Mouse (Mus musculus) MEL (cell line): ENCODE measurements around the gene Hibch. TPM values are rescaled to one million over a fixed set of nuclear protein-coding genes. Genes with fewer than 3 reads are reported as not detected.

Source experiments
- DNase-seq: peaks from one replicate; pipeline ENCODE4 v3.0.0; 2011; ENCODE audit warnings: low read depth, low spot score
- H3K27ac ChIP-seq: 2 replicates; pipeline ENCODE4 v1.5.1; 2012; ENCODE audit warnings: low read depth, mild to moderate bottlenecking, control low read depth, low read length, moderate library complexity; ENCODE audit not compliant: control insufficient read depth
- H3K27me3 ChIP-seq, 2 experiments: fragments of 150-350 bp in 1 of 2; sonication (generic) in 1 of 2; 2 replicates each; pipeline ENCODE4 v1.6.1; 2012; ENCODE audit warnings: low read length in 2 of 2, mild to moderate bottlenecking in 2 of 2, improper control_type of control experiment in 1 of 2, moderate library complexity in 1 of 2; ENCODE audit not compliant: insufficient read depth in 2 of 2, control insufficient read depth in 1 of 2
- H3K36me3 ChIP-seq, 2 experiments: 2 replicates each; pipeline ENCODE4 v1.6.1; 2012 to 2014; ENCODE audit warnings: low read length in 2 of 2, improper control_type of control experiment in 1 of 2, inconsistent platforms in 1 of 2, mild to moderate bottlenecking in 1 of 2; ENCODE audit not compliant: insufficient read depth in 2 of 2, control insufficient read depth in 1 of 2
- H3K4me1 ChIP-seq, 2 experiments: fragments of 150-350 bp in 1 of 2; sonication (generic) in 1 of 2; 2 replicates each; pipeline ENCODE4 v1.6.1; 2012; ENCODE audit warnings: low read length in 2 of 2, improper control_type of control experiment in 1 of 2, mild to moderate bottlenecking in 1 of 2; ENCODE audit not compliant: insufficient read depth in 2 of 2, control insufficient read depth in 1 of 2
- H3K4me3 ChIP-seq, 2 experiments: fragments of 150-350 bp in 1 of 2; sonication (generic) in 1 of 2; 2 replicates each; pipeline ENCODE4 v1.5.1; 2012; ENCODE audit warnings: low read depth in 2 of 2, low read length in 2 of 2, mild to moderate bottlenecking in 2 of 2, moderate library complexity in 2 of 2, control low read depth in 1 of 2, improper control_type of control experiment in 1 of 2; ENCODE audit not compliant: control insufficient read depth in 1 of 2, insufficient read depth in 1 of 2
- H3K79me2 ChIP-seq: 2 replicates; pipeline ENCODE4 v1.6.1; 2012; ENCODE audit warnings: mild to moderate bottlenecking, low read length, moderate library complexity; ENCODE audit not compliant: control insufficient read depth, poor library complexity, insufficient read depth
- H3K9ac ChIP-seq: 2 replicates; pipeline ENCODE4 v1.6.1; 2012; ENCODE audit warnings: low read depth, mild to moderate bottlenecking, control low read depth, low read length, moderate library complexity; ENCODE audit not compliant: control insufficient read depth, poor library complexity, severe bottlenecking
- H3K9me3 ChIP-seq: fragments of 150-350 bp; sonication (generic); replicated peaks from 2 replicates; pipeline ENCODE4 v1.6.1; 2012; ENCODE audit warnings: mild to moderate bottlenecking, low read length, improper control_type of control experiment, moderate library complexity; ENCODE audit not compliant: insufficient read depth
- BHLHE40 ChIP-seq: IDR thresholded peaks from 2 replicates; pipeline ENCODE4 v1.6.1; 2012; ENCODE audit warnings: low read depth, mild to moderate bottlenecking, inconsistent platforms, low read length, improper control_type of control experiment, borderline replicate concordance
- CHD1 ChIP-seq: IDR thresholded peaks from 2 replicates; pipeline ENCODE4 v1.6.1; 2012; ENCODE audit warnings: low read depth, mild to moderate bottlenecking, inconsistent platforms, low read length, improper control_type of control experiment
- E2F4 ChIP-seq: IDR thresholded peaks from 2 replicates; pipeline ENCODE4 v1.6.1; 2011; ENCODE audit warnings: low read depth, low read length, improper control_type of control experiment, borderline replicate concordance
- ELF1 ChIP-seq: IDR thresholded peaks from 2 replicates; pipeline ENCODE4 v1.6.1; 2014; ENCODE audit warnings: low read depth, mild to moderate bottlenecking, inconsistent platforms, low read length, improper control_type of control experiment, moderate library complexity
- EP300 ChIP-seq, 2 experiments: IDR thresholded peaks; 2 replicates each; pipeline ENCODE4 v1.6.1; 2011; ENCODE audit warnings: improper control_type of control experiment in 2 of 2, low read length in 2 of 2, low read depth in 1 of 2, mild to moderate bottlenecking in 1 of 2
- GABPA ChIP-seq: IDR thresholded peaks from 2 replicates; pipeline ENCODE4 v1.6.1; 2012; ENCODE audit warnings: low read depth, mild to moderate bottlenecking, inconsistent platforms, low read length, improper control_type of control experiment, moderate library complexity
- GATA1 ChIP-seq: IDR thresholded peaks from 2 replicates; pipeline ENCODE4 v1.6.1; 2011; ENCODE audit warnings: low read depth, low read length, improper control_type of control experiment
- HCFC1 ChIP-seq: IDR thresholded peaks from 2 replicates; pipeline ENCODE4 v1.6.1; 2012; ENCODE audit warnings: low read depth, mild to moderate bottlenecking, inconsistent platforms, low read length, improper control_type of control experiment, moderate library complexity
- JUND ChIP-seq: IDR thresholded peaks from 2 replicates; pipeline ENCODE4 v1.6.1; 2011; ENCODE audit warnings: low read depth, mild to moderate bottlenecking, improper control_type of control experiment, low read length
- KAT2A ChIP-seq: conservative IDR thresholded peaks from 2 replicates; pipeline ENCODE4 v1.6.1; 2012; ENCODE audit warnings: low read depth, low read length, improper control_type of control experiment, inconsistent platforms
- MAFK ChIP-seq: IDR thresholded peaks from 2 replicates; pipeline ENCODE4 v1.6.1; 2011; ENCODE audit warnings: low read depth, mild to moderate bottlenecking, low read length, improper control_type of control experiment, borderline replicate concordance
- MAZ ChIP-seq: IDR thresholded peaks from 2 replicates; pipeline ENCODE4 v1.6.1; 2012; ENCODE audit warnings: low read depth, mild to moderate bottlenecking, inconsistent platforms, low read length, improper control_type of control experiment
- MEF2A ChIP-seq: IDR thresholded peaks from 2 replicates; pipeline ENCODE4 v1.6.1; 2014; ENCODE audit warnings: low read depth, mild to moderate bottlenecking, inconsistent platforms, low read length, improper control_type of control experiment; ENCODE audit not compliant: poor library complexity, insufficient replicate concordance, severe bottlenecking; ENCODE audit errors: extremely low read depth
- MXI1 ChIP-seq: IDR thresholded peaks from 2 replicates; pipeline ENCODE4 v1.6.1; 2011; ENCODE audit warnings: mild to moderate bottlenecking, low read depth, low read length, improper control_type of control experiment
- MYB ChIP-seq: IDR thresholded peaks from 2 replicates; pipeline ENCODE4 v1.6.1; 2011; ENCODE audit warnings: mild to moderate bottlenecking, low read depth, low read length, improper control_type of control experiment
- MYC ChIP-seq: IDR thresholded peaks from 2 replicates; pipeline ENCODE4 v1.6.1; 2011; ENCODE audit warnings: low read depth, mild to moderate bottlenecking, low read length, improper control_type of control experiment, moderate library complexity
- NELFE ChIP-seq: IDR thresholded peaks from 2 replicates; pipeline ENCODE4 v1.6.1; 2011; ENCODE audit warnings: low read depth, low read length, improper control_type of control experiment
- NRF1 ChIP-seq: IDR thresholded peaks from 2 replicates; pipeline ENCODE4 v1.6.1; 2014; ENCODE audit warnings: low read depth, mild to moderate bottlenecking, inconsistent platforms, low read length, improper control_type of control experiment, moderate library complexity; ENCODE audit not compliant: poor library complexity, insufficient read depth, severe bottlenecking
- POLR2A ChIP-seq, 2 experiments: IDR thresholded peaks; 2 replicates each; pipeline ENCODE4 v1.6.1; 2011 to 2012; ENCODE audit warnings: low read length in 2 of 2, mild to moderate bottlenecking in 2 of 2, control low read depth in 1 of 2, improper control_type of control experiment in 1 of 2, low read depth in 1 of 2, moderate library complexity in 1 of 2; ENCODE audit not compliant: control insufficient read depth in 1 of 2, insufficient read depth in 1 of 2, poor library complexity in 1 of 2
- POLR2AphosphoS2 ChIP-seq: IDR thresholded peaks from 2 replicates; pipeline ENCODE4 v1.6.1; 2011; ENCODE audit warnings: low read length, improper control_type of control experiment
- POLR2AphosphoS5 ChIP-seq: IDR thresholded peaks from 2 replicates; pipeline ENCODE4 v1.6.1; 2012; ENCODE audit warnings: low read depth, borderline replicate concordance, mild to moderate bottlenecking, inconsistent platforms, low read length, moderate library complexity, mixed read lengths
- RAD21 ChIP-seq: IDR thresholded peaks from 2 replicates; pipeline ENCODE4 v1.6.1; 2011; ENCODE audit warnings: mild to moderate bottlenecking, low read depth, low read length, improper control_type of control experiment
- RCOR1 ChIP-seq: IDR thresholded peaks from 2 replicates; pipeline ENCODE4 v1.6.1; 2012; ENCODE audit warnings: low read depth, mild to moderate bottlenecking, inconsistent platforms, low read length, improper control_type of control experiment
- SMC3 ChIP-seq: IDR thresholded peaks from 2 replicates; pipeline ENCODE4 v1.6.1; 2011; ENCODE audit warnings: low read depth, low read length, improper control_type of control experiment
- TAL1 ChIP-seq: IDR thresholded peaks from 2 replicates; pipeline ENCODE4 v1.6.1; 2012; ENCODE audit warnings: mild to moderate bottlenecking, inconsistent platforms, low read length, moderate library complexity, mixed read lengths
- TBP ChIP-seq: IDR thresholded peaks from 2 replicates; pipeline ENCODE4 v1.8.0; 2011; ENCODE audit warnings: low read depth, low read length, improper control_type of control experiment
- TCF12 ChIP-seq: IDR thresholded peaks from 2 replicates; pipeline ENCODE4 v1.6.1; 2014; ENCODE audit warnings: low read depth, mild to moderate bottlenecking, inconsistent platforms, low read length, improper control_type of control experiment, moderate library complexity
- USF1 ChIP-seq: IDR thresholded peaks from 2 replicates; pipeline ENCODE4 v1.6.1; 2014; ENCODE audit warnings: low read depth, mild to moderate bottlenecking, inconsistent platforms, low read length, improper control_type of control experiment, moderate library complexity
- USF2 ChIP-seq, 2 experiments: IDR thresholded peaks; 2 replicates each; pipeline ENCODE4 v1.6.1; 2011 to 2012; ENCODE audit warnings: improper control_type of control experiment in 2 of 2, low read length in 2 of 2, borderline replicate concordance in 1 of 2, inconsistent platforms in 1 of 2, low read depth in 1 of 2, mild to moderate bottlenecking in 1 of 2; ENCODE audit not compliant: insufficient read depth in 1 of 2
- ZC3H11A ChIP-seq: IDR thresholded peaks from 2 replicates; pipeline ENCODE4 v1.6.1; 2012; ENCODE audit warnings: low read depth, mild to moderate bottlenecking, inconsistent platforms, low read length, improper control_type of control experiment
- ZKSCAN1 ChIP-seq: IDR thresholded peaks from 2 replicates; pipeline ENCODE4 v1.6.1; 2012; ENCODE audit warnings: low read depth, mild to moderate bottlenecking, inconsistent platforms, low read length, improper control_type of control experiment, moderate library complexity
- ZMIZ1 ChIP-seq: IDR thresholded peaks from 2 replicates; pipeline ENCODE4 v1.6.1; 2012; ENCODE audit warnings: low read depth, mild to moderate bottlenecking, inconsistent platforms, low read length, improper control_type of control experiment, moderate library complexity
- ZNF384 ChIP-seq: IDR thresholded peaks from 2 replicates; pipeline ENCODE4 v1.6.1; 2012; ENCODE audit warnings: low read depth, mild to moderate bottlenecking, inconsistent platforms, low read length, improper control_type of control experiment
- polyA plus RNA-seq, 2 experiments: library from polyadenylated mRNA; stranded (reverse) in 1 of 2; unstranded in 1 of 2; fragments of >175 nt in 1 of 2; fragments of >200 nt in 1 of 2; gene quantifications; 2 replicates each; pipeline versions ENCODE4 v1.2.1 to v1.2.4; 2012; ENCODE audit warnings: low replicate concordance in 2 of 2, low read depth in 1 of 2; ENCODE audit not compliant: insufficient read length in 2 of 2, insufficient read depth in 1 of 2, missing spikeins in 1 of 2
- total RNA-seq: library from RNA; depleted of rRNA; stranded (reverse); fragments of 300-350 nt; gene quantifications from 2 replicates; pipeline ENCODE4 v1.2.3, GENCODE M21; 2012; rRNA removed

Gene Hibch
- total RNA-seq (28.5 and 31.2 TPM in 2 replicates), polyA plus RNA-seq (10 to 100 TPM in 1 of 2 experiments, not detected in 1; 35.2 TPM)

- Histone ChIP-seq H3K4me1 (peaks cover 3 to 17% of the 10 kb centered on the region in 2 experiments; a peak in 3 of 4 replicates), H3K9ac (peak within 1 kb of the TSS; percentile 97), H3K79me2 (peaks cover 8% of the 10 kb centered on the region), H3K36me3 (peaks cover 0 to 12% of the 10 kb centered on the region in 2 experiments; a peak in 2 of 4 replicates), H3K27me3 (no peaks in the 10 kb centered on the region), H3K27ac (peak within 1 kb of the TSS; percentile 83), H3K4me3 (peak within 1 kb of the TSS; percentile 93 to 97), H3K9me3 (no peaks in the 10 kb centered on the region)
- DNase-seq: peak; percentile 99
- TF ChIP-seq NELFE: peak; percentile 95
- TF ChIP-seq GABPA: peak; percentile 73; the same call in 1 of the 2 replicates
- TF ChIP-seq E2F4: no peak
- TF ChIP-seq ZMIZ1: peak; percentile 88
- no peak for TF ChIP-seq GATA1
- peak; percentile 33; the same call in 1 of the 2 replicates for TF ChIP-seq MYB
- peak; percentile 49; the same call in 1 of the 2 replicates for TF ChIP-seq MYC
- peak; percentile 87 for TF ChIP-seq ELF1
- no peak for TF ChIP-seq JUND
- no peak; the same call in none of the 2 replicates for TF ChIP-seq TCF12
- no peak; the same call in 1 of the 2 replicates for TF ChIP-seq KAT2A
- 0 out of 2 replicates have a peak, but pooled peaks have one; percentile 10 for TF ChIP-seq RCOR1
- no peak for TF ChIP-seq TAL1
- peak; percentile 66 to 95; a peak in 3 of 4 replicates for TF ChIP-seq POLR2A (IDR thresholded peaks at IDR 0.05; ENCODE audit: control insufficient read depth in 1 of 2, insufficient read depth in 1 of 2, low read depth in 1 of 2, low read length in 2 of 2, poor library complexity in 1 of 2)
- TF ChIP-seq USF2 (IDR thresholded peaks at IDR 0.05; ENCODE audit: borderline replicate concordance in 1 of 2, insufficient read depth in 1 of 2, low read depth in 1 of 2, low read length in 2 of 2): no peak
- TF ChIP-seq USF1: peak; percentile 44
- TF ChIP-seq POLR2AphosphoS5: no peak
- TF ChIP-seq SMC3: no peak
- TF ChIP-seq NRF1: 0 out of 2 replicates have a peak, but pooled peaks have one; percentile 1
- TF ChIP-seq ZC3H11A: no peak
- TF ChIP-seq MAZ: peak; percentile 97
- no peak for TF ChIP-seq MAFK
- peak; percentile 48; the same call in 1 of the 2 replicates for TF ChIP-seq MEF2A
- TF ChIP-seq POLR2AphosphoS2: peak; percentile 90
- TF ChIP-seq CHD1: no peak; the same call in 1 of the 2 replicates
- peak; percentile 74 for TF ChIP-seq MXI1
- no peak for TF ChIP-seq RAD21
- TF ChIP-seq HCFC1: peak; percentile 89
- TF ChIP-seq EP300 (IDR thresholded peaks at IDR 0.05; ENCODE audit: low read depth in 1 of 2, low read length in 2 of 2): peak in 1 of 2 experiments; percentile 31; a peak in 2 of 4 replicates
- TF ChIP-seq BHLHE40: peak; percentile 65; the same call in 1 of the 2 replicates
- no peak for TF ChIP-seq ZKSCAN1
- TF ChIP-seq TBP: peak; percentile 86
- 0 out of 2 replicates have a peak, but pooled peaks have one; percentile 25 for TF ChIP-seq ZNF384
Observed at GRCm38 (mm10) chr1:52844782-52845665, at the start of gene Hibch. TSS of gene Hibch (plus strand) at chr1:52844929.
